Mouse (Mus musculus) liver, embryonic 13.5 days (tissue): ENCODE measurements around the gene Ube2f. TPM values are rescaled to one million over a fixed set of nuclear protein-coding genes. Genes with fewer than 3 reads are reported as not detected.

Source experiments
- ATAC-seq: fragments of 200-750 bp; cut with Nextera tagmentation; 2 replicates; pipeline ENCODE4 v1.8.0; 2017; ENCODE audit warnings: low read depth, mild to moderate bottlenecking, moderate number of reproducible peaks, moderate library complexity
- DNase-seq: peaks from one replicate; pipeline ENCODE4 v3.0.0; 2022
- H3K27ac ChIP-seq: fragments of 300-500 bp; sonication (generic); 2 replicates; pipeline ENCODE4 v1.5.1; 2015; ENCODE audit warnings: moderate library complexity, mild to moderate bottlenecking, inconsistent platforms
- H3K27me3 ChIP-seq: fragments of 300-500 bp; sonication (generic); 2 replicates; pipeline ENCODE4 v1.6.1; 2015; ENCODE audit warnings: mild to moderate bottlenecking, inconsistent platforms
- H3K36me3 ChIP-seq: fragments of 300-500 bp; sonication (generic); 2 replicates; pipeline ENCODE4 v1.6.1; 2015; ENCODE audit warnings: mild to moderate bottlenecking, inconsistent platforms
- H3K4me1 ChIP-seq: fragments of 300-500 bp; sonication (generic); replicated peaks from 2 replicates; pipeline ENCODE4 v1.6.1; 2015; ENCODE audit warnings: inconsistent platforms
- H3K4me2 ChIP-seq: fragments of 300-500 bp; sonication (generic); 2 replicates; pipeline ENCODE4 v1.6.1; 2015; ENCODE audit warnings: inconsistent platforms, mild to moderate bottlenecking, moderate library complexity
- H3K4me3 ChIP-seq: fragments of 300-500 bp; sonication (generic); replicated peaks from 2 replicates; pipeline ENCODE4 v1.5.1; 2015; ENCODE audit warnings: mild to moderate bottlenecking, inconsistent platforms
- H3K9ac ChIP-seq: fragments of 300-500 bp; sonication (generic); 2 replicates; pipeline ENCODE4 v1.6.1; 2015; ENCODE audit warnings: mild to moderate bottlenecking, inconsistent platforms
- H3K9me3 ChIP-seq: fragments of 300-500 bp; sonication (generic); replicated peaks from 2 replicates; pipeline ENCODE4 v1.6.1; 2016; ENCODE audit warnings: inconsistent platforms
- WGBS: fragments of 180-500 bp; shearing (Covaris S2); methylation state at CpG from one replicate; pipeline ENCODE4 v1.1.7; 2015; ENCODE audit not compliant: insufficient replicate concordance; 5-methylcytosine and 5-hydroxymethylcytosine counted together
- polyA plus RNA-seq: library from polyadenylated mRNA; unstranded; fragments of >200 nt; fragmentation: Nextera tagmentation; extraction: Ambion mirVana; gene quantifications from 2 replicates; pipeline ENCODE4 v1.2.1, GENCODE M21; 2015

Gene Ube2f
- polyA plus RNA-seq = 71.1 and 77.5 TPM in 2 replicates

DNA sequence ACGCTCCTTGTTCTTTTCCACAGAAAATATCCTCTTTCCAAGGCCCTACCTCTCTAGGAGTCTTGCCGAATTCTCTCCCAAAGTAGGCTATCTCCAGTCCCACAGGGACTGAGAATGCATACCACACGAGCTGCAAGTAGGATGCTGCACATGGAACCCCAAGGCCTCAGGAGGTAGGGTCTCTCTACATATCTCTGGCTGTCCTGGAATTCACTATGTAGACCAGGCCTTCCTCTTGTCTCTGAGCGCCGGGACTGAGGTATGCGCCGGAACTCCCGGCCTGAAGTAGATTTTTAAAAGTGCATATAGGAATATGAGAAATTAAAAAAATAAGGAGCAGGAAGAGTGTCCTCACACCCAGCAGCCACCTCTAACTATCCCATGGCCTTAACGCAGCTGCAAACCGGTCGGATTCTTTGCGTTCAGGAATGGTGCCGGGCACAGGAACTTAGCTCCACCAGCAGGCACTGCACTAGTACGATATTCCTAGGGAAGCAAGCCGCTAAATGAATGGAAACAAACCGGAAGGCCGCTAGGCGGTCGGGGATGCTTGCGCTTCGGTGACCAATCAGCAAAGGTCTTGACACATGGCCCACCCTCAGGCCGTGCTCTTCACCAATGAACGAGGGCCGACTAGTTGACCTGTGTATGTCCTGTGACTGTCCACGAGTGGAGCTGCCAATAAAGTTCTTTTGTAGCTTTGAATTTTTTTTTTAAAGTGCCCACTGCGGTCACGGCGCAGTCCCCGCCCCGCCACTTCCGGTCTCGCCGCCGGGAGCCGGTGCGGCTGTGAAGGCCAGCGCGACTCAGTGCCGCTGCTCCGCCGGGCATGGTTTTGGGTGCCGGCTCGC lies at the start of gene Ube2f:
TSS of gene Ube2f (plus strand) at position 741 of the 851 bp plus-strand sequence.
- Histone ChIP-seq H3K27me3 (no peaks in the 10 kb centered on the region), H3K4me3 (peak within 1 kb of the TSS; percentile 94), H3K27ac (peak within 1 kb of the TSS; percentile 97), H3K4me1 (peaks cover 58% of the 10 kb centered on the region), H3K4me2 (peak within 1 kb of the TSS; percentile 91), H3K36me3 (peaks cover 8% of the 10 kb centered on the region), H3K9ac (peak within 1 kb of the TSS; percentile 98), H3K9me3 (no peaks in the 10 kb centered on the region)
- DNase-seq (peak; percentile 94), ATAC-seq (peak; percentile 94)
- under 1% methylated on average over 43 of the region's 43 CpGs for WGBS

DNA sequence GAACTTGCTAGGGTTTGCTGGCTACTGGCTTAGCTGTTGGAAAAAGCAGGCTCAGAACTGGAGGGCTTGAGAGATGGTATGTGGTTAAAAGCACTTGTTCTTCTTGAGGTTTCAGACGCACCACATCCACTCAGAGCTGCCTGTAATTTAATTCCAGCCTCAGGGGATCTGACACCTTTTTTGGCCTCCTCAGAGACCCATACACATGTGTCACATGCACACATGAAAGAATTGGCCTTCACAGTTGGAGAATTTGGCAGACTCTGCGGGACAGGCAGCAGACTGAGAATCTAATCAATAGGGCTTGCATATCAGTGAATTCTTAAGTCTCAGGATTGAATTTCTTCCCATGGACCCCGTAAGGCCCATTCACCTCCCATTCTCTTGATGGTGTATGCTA lies 49.0 kb upstream of the Ube2f start:
- 65% methylated on average over 3 of the region's 3 CpGs for WGBS
- no peak overlapping the region for H3K27ac ChIP-seq
- no peaks in the 10 kb centered on the region for H3K27me3 ChIP-seq
- H3K9me3 ChIP-seq = no peaks in the 10 kb centered on the region
- H3K4me3 ChIP-seq = no peak overlapping the region
- no peaks in the 10 kb centered on the region for H3K4me1 ChIP-seq
- H3K9ac ChIP-seq = no peak overlapping the region
- H3K4me2 ChIP-seq = no peak overlapping the region
- DNase-seq (no peak), ATAC-seq (no peak)
- no peaks in the 10 kb centered on the region for H3K36me3 ChIP-seq

DNA sequence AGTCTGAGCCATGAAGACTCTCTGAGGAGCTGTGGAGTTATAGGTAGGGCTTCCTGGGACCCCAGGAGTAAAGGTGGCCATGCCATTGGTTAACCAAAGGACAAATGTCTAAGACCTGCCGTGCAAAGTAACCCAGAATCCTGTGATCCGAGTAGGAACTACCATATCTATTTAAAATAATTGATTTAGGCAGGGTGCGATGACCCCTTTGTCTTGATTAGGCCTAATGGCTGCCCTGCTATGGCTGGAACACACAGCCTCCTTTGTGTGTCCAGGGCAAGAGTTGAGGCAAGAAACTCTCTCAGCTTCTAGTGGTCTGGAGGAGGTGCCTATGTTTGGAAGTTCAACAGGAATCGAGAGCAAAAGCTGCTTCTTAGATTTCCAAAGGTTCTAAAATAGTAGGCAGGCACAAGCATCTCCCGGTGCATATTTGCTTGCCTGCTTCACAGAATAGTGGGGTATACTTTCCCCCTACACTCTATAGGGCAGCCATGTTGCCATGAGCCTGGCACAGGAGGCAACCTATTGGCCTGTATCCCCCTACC lies 45.8 kb upstream of the Ube2f start:
- Histone ChIP-seq H3K4me3 (no peak overlapping the region), H3K27me3 (no peaks in the 10 kb centered on the region), H3K36me3 (no peaks in the 10 kb centered on the region), H3K27ac (no peak overlapping the region), H3K4me2 (no peak overlapping the region), H3K9ac (no peak overlapping the region), H3K9me3 (no peaks in the 10 kb centered on the region), H3K4me1 (no peaks in the 10 kb centered on the region)
- DNase-seq (no peak), ATAC-seq (no peak)
- 66% methylated on average over 5 of the region's 5 CpGs for WGBS

DNA sequence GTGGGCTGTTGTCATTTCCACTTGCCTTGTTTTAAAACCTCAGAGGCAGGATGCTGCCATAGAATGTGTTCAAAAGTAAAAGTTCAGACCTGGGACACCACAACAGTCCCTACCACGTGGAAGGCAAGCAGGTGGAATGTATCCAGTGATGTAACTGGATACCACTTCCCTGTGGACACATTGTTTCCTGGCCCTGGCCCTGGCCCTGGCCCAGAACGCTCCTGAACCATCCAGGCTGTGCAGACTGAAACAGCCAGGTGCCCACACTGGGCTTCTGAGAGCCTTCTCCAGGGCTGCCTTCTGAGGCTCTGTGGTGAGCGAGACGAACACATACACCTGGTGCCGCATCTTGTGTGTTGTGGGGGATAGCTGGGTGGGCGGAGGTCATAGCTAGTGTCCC lies 44.5 kb upstream of the Ube2f start:
- ATAC-seq (no peak), DNase-seq (no peak)
- Histone ChIP-seq H3K27ac (no peak overlapping the region), H3K9me3 (no peaks in the 10 kb centered on the region), H3K36me3 (no peaks in the 10 kb centered on the region), H3K9ac (no peak overlapping the region), H3K27me3 (no peaks in the 10 kb centered on the region), H3K4me3 (no peak overlapping the region), H3K4me1 (no peaks in the 10 kb centered on the region), H3K4me2 (no peak overlapping the region)
- 70% methylated on average over 6 of the region's 6 CpGs for WGBS

DNA sequence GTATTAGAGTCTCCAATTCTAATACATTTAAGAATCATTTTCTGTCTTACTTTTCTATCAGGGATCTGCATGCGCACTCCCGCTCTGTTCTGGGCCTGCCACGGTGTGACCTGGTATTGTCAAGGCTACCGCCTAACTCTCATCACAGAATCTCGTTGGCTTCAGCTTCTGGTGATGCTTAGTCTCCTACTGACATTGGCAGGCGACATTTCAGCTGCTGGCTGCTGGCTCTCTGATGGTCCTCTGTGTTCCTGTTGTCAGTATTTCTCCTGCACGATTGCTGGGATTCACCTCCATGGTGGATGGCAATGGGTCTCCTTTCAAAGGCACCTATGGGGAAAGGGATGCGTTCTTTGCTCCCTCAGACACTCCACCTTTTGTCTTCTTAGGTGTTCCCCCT lies 43.8 kb upstream of the Ube2f start:
- DNase-seq (no peak), ATAC-seq (no peak)
- H3K9me3 ChIP-seq = no peaks in the 10 kb centered on the region
- no peak overlapping the region for H3K9ac ChIP-seq
- 60% methylated on average over 8 of the region's 8 CpGs for whole genome bisulfite sequencing
- H3K27me3 ChIP-seq = no peaks in the 10 kb centered on the region
- H3K4me1 ChIP-seq = no peaks in the 10 kb centered on the region
- no peak overlapping the region for H3K27ac ChIP-seq
- H3K4me3 ChIP-seq = no peak overlapping the region
- no peaks in the 10 kb centered on the region for H3K36me3 ChIP-seq
- H3K4me2 ChIP-seq = no peak overlapping the region

DNA sequence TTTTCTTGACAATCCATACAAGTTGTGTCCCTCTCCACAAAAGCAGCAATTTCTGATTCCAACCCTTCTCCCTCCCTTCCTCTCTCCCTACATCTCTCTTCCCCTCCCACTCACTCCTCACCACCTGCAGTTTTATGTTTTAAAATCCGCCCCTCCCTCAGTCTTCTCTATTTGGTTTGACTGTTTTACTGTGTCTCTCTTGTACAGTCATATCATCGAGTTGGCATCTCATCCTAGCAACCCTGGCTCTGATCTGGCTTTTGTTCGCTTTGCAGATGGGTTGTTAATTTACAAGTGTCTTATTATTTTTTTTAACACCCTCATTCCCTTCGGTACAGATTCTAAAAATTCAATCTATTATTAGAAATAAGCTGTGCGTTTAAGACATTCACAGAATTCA lies 43.2 kb upstream of the Ube2f start:
- no peak for DNase-seq
- no peaks in the 10 kb centered on the region for H3K27me3 ChIP-seq
- no peak for ATAC-seq
- H3K9ac ChIP-seq = no peak overlapping the region
- H3K27ac ChIP-seq = no peak overlapping the region
- no peak overlapping the region for H3K4me2 ChIP-seq
- no peaks in the 10 kb centered on the region for H3K9me3 ChIP-seq
- no peak overlapping the region for H3K4me3 ChIP-seq
- H3K4me1 ChIP-seq = no peaks in the 10 kb centered on the region
- WGBS = 58% methylated on average over 5 of the region's 5 CpGs
- no peaks in the 10 kb centered on the region for H3K36me3 ChIP-seq

DNA sequence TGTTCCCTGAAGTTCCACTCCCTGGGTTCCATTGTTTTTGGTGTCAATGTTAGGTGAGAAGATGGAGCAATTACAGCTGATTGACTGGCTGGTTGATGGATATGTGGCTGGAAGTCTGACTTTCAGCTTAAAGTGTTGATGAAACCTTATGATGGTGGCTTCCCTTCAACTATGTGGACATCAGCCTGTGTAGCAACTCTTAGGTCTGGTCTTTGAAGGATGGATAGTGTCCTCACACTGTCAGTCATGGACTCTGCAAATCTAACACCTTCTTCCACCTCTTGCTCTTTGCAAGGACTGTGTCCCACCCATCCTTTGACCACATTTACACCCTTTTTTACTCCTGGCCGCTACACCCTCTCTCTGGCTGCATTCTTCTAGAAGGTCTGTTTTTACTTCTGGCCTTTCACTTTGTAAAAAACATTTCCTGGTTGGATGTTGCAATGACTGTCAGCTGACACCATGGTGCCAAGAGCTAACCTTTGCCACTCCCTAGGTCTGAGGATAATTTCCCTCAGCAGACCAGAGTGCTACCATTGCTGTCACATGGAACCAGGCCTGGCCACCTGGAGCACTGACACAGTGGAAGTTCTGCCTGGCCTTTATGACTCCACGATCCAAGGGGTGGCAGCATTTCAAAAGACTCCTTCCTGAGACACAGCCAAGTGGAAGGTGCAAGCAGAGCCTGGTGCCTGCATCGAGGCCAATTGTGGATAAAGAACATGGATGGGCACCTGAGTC lies 42.6 kb upstream of the Ube2f start:
- H3K9me3 ChIP-seq = no peaks in the 10 kb centered on the region
- no peaks in the 10 kb centered on the region for H3K36me3 ChIP-seq
- WGBS = 58% methylated on average over 3 of the region's 3 CpGs
- ATAC-seq = no peak
- H3K4me3 ChIP-seq = no peak overlapping the region
- H3K9ac ChIP-seq = no peak overlapping the region
- no peak overlapping the region for H3K4me2 ChIP-seq
- H3K4me1 ChIP-seq = no peaks in the 10 kb centered on the region
- no peak for DNase-seq
- H3K27ac ChIP-seq = no peak overlapping the region
- no peaks in the 10 kb centered on the region for H3K27me3 ChIP-seq

DNA sequence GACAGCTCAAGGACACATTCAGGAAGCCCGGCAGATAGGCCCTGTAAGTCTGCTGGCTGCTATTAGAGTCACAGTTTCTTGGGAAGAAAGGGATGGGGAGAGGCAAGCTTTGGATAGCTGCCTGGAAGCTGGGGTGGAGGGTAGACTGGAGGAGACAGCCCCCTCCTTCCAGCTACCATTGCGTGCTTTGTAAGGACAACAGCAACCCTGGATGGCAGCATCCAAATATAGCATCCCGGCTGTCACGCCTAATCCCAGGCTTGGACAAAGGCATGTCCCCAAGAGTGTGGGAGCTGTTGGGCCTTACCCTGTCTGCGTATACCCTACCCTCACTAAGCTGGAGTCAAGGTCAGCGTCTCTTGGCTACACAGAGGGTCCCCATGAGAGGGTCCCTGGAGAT lies 40.8 kb upstream of the Ube2f start:
- 73% methylated on average over 6 of the region's 6 CpGs for WGBS
- DNase-seq (no peak), ATAC-seq (no peak)
- H3K4me3 ChIP-seq = no peak overlapping the region
- no peaks in the 10 kb centered on the region for H3K36me3 ChIP-seq
- no peak overlapping the region for H3K4me2 ChIP-seq
- H3K4me1 ChIP-seq = no peaks in the 10 kb centered on the region
- no peak overlapping the region for H3K9ac ChIP-seq
- no peaks in the 10 kb centered on the region for H3K27me3 ChIP-seq
- no peak overlapping the region for H3K27ac ChIP-seq
- H3K9me3 ChIP-seq = no peaks in the 10 kb centered on the region

DNA sequence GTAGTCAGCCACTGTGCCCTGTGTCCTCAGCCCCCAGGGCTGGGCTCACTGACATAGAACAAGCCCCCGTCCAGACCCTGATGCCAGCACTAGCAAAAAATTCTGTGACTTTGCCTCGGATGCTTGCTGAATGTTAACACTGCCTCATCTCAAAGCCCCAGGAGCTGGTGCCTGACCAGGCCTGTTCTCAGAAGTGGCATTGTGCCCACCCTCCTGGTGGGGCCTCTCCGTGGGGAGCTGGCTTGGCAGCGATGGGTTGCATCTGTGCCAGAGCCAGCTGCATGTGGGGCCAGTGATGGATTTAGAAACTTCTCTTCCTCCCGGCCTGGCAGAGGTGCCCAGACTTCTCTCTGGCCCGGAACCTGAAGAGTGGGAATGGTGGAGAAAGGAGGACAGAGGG lies 40.3 kb upstream of the Ube2f start:
- Histone ChIP-seq H3K4me3 (no peak overlapping the region), H3K4me1 (no peaks in the 10 kb centered on the region), H3K27me3 (no peaks in the 10 kb centered on the region), H3K27ac (no peak overlapping the region), H3K4me2 (no peak overlapping the region), H3K9ac (no peak overlapping the region), H3K36me3 (no peaks in the 10 kb centered on the region), H3K9me3 (no peaks in the 10 kb centered on the region)
- WGBS = 83% methylated on average over 6 of the region's 6 CpGs
- DNase-seq = no peak
- no peak for ATAC-seq

DNA sequence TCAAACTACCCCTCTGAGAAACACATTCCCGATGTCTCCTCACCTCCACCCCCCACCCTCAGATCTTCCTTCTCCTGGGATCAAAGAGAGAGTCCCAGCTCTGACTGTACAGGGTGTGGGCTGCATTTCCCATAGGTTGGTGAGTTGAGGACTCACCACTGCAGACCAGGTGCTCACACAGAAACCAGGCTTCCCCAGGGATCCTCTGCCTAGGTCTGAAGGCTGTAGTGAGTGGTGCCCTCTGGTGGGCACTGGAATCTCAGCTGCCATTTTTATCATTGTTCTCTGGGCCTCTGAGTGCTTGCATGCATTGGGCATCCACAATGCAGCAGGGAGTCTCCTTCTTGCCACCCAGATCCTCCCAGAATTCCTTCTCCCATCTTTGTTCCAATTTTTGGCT lies 39.0 kb upstream of the Ube2f start:
- ATAC-seq = no peak
- Histone ChIP-seq H3K9me3 (no peaks in the 10 kb centered on the region), H3K4me1 (peaks cover 2% of the 10 kb centered on the region; the same call in 1 of the 2 replicates), H3K4me2 (no peak overlapping the region), H3K9ac (no peak overlapping the region), H3K27me3 (no peaks in the 10 kb centered on the region), H3K27ac (no peak overlapping the region), H3K4me3 (no peak overlapping the region), H3K36me3 (no peaks in the 10 kb centered on the region)
- 68% methylated on average over 1 of the region's 1 CpGs for WGBS
- DNase-seq = no peak

DNA sequence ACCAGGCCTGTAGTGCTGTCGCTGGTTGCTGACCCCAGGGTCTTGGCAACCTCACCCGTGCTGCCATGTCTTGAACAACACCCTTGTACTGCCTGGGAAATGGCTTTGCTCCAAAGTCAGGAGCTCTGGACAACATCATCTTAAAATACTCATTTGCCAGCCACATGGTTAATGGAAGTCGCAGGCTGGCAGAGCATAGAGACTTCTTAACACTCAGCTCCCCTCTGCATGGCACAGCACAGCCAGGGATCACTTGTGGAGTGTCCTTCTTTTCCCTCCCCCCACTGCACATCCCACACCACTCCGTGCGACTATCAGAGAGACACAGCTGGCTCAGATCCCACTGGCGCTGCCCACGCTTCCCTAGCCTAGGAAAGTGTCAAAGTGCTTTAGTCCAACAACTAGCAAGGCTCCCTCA lies 38.5 kb upstream of the Ube2f start:
- Histone ChIP-seq H3K4me2 (no peak overlapping the region), H3K9me3 (no peaks in the 10 kb centered on the region), H3K4me1 (peaks cover 5% of the 10 kb centered on the region; the same call in 1 of the 2 replicates), H3K27me3 (no peaks in the 10 kb centered on the region), H3K4me3 (no peak overlapping the region), H3K36me3 (no peaks in the 10 kb centered on the region), H3K27ac (no peak overlapping the region), H3K9ac (no peak overlapping the region)
- no peak for ATAC-seq
- DNase-seq = no peak
- 67% methylated on average over 7 of the region's 7 CpGs for WGBS
